Mouse (Mus musculus) brain, embryonic 14.5 days (tissue): Measurements from ENCODE around the gene Foxred1.

ENCODE experiments used
- CTCF ChIP-seq: fragments of 200-500 bp; IDR thresholded peaks from 2 replicates; pipeline ENCODE4 v1.5.1; 2012; ENCODE audit warnings: inconsistent platforms, mild to moderate bottlenecking, moderate library complexity, borderline replicate concordance; ENCODE audit not compliant: insufficient read depth, insufficient read length; ENCODE audit errors: extremely low read depth
- POLR2A ChIP-seq: fragments of 200-500 bp; IDR thresholded peaks from 2 replicates; pipeline ENCODE4 v1.6.1; 2012; ENCODE audit warnings: mild to moderate bottlenecking, inconsistent platforms, borderline replicate concordance; ENCODE audit not compliant: poor library complexity, insufficient read depth, insufficient read length, severe bottlenecking; ENCODE audit errors: extremely low read depth

DNA sequence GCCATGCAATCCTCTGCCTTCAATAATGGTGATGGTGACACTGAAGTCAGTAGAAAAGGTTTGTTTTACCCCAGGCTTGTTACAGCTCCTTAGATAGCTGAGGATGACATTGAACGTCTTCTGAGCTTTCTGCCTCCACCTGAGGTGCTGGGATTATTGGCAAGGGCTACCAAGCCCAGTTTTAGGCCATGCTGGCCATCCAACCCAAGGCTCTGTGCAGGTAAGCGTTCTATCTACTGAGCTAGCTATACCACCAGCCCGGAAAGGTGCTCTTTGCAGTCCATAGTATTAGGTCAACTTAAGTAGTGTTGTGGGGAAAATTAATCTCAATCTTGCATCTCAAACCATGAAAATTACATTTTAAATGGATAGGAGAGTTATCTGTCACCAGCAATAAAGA lies 13.2 kb downstream of the Foxred1 start:
- no peak for TF ChIP-seq CTCF
- no peak for TF ChIP-seq POLR2A
